Mouse (Mus musculus): ENCODE measurements around the gene Tbc1d2b. TPM values are rescaled to one million over a fixed set of nuclear protein-coding genes. Genes with fewer than 3 reads are reported as not detected.

Gene Tbc1d2b
- polyA plus RNA-seq (2015; fragmentation: Nextera tagmentation; extraction: Ambion mirVana), result 6.8 and 7.3 TPM in 2 replicates

- Histone ChIP-seq H3K4me2 (peak within 1 kb of the TSS; percentile 91), H3K27me3 (no peaks in the 10 kb centered on the region; the same call in 1 of the 2 replicates), H3K9me3 (no peaks in the 10 kb centered on the region), H3K4me1 (replicated peaks) (peaks cover 26% of the 10 kb centered on the region), H3K9ac (peak within 1 kb of the TSS; percentile 85), H3K27ac (replicated peaks) (peak within 1 kb of the TSS; percentile 49), H3K4me3 (peak within 1 kb of the TSS; percentile 80), H3K36me3 (no peaks in the 10 kb centered on the region)
- under 1% methylated on average over 67 of the region's 74 CpGs for WGBS
- ATAC-seq (ENCODE audit: low read depth), result peak; percentile 95
These were observed at the start of gene Tbc1d2b for GRCm38 (mm10) chr9:90270193-90270943. Tbc1d2b (minus strand) TSS chr9:90270804.

DNA sequence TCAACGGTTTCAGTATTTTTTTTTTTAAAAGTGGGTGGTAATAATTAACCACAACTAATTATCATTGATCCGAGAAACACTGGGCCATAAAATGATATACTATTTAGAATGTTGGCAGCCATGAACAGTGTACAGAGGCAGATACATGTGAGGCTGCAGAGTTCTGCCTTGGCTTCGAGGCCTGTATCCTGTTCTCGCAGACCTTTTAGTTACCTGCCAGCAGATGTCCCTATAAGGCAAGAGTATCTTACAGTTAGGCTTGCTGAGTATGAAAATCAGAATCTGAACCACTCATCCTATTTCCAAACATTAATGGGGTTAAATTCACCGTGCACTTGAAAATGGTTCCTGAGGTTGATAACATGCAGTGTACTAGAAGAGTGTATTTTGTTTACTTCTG lies 45.7 kb upstream of the Tbc1d2b start:
- no peaks in the 10 kb centered on the region for H3K27me3 ChIP-seq
- 63% methylated on average over 5 of the region's 5 CpGs for WGBS
- H3K4me2 ChIP-seq, result no peak overlapping the region
- H3K9ac ChIP-seq, result no peak overlapping the region
- H3K9me3 ChIP-seq, result no peaks in the 10 kb centered on the region
- no peaks in the 10 kb centered on the region for H3K4me1 ChIP-seq (replicated peaks)
- no peaks in the 10 kb centered on the region for H3K36me3 ChIP-seq
- H3K27ac ChIP-seq (replicated peaks), result no peak overlapping the region
- peak; percentile 27; the same call in 1 of the 2 replicates for ATAC-seq (ENCODE audit: low read depth)
- H3K4me3 ChIP-seq, result no peak overlapping the region

DNA sequence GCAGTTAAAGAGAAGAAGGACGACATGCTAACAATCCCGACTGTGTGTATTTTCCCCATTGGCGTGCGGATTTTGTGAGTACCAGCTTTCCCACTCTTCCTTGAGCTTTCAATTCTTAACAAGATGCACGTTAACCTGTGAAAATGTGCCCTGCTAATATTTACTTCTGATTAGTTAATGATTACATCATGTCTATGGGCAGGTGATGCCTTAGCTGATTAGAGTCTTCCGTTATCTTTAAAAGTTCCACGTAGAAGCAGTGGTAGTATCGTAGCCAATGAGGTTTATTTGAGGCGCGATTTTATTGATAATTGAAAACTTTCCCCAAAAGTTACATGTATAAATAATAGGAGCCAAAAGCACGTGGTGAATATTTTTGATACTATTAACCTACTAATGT lies 45.1 kb upstream of the Tbc1d2b start:
- 88% methylated on average over 11 of the region's 11 CpGs for WGBS
- Histone ChIP-seq H3K9me3 (no peaks in the 10 kb centered on the region), H3K9ac (no peak overlapping the region), H3K27me3 (no peaks in the 10 kb centered on the region), H3K4me1 (replicated peaks) (no peaks in the 10 kb centered on the region), H3K36me3 (no peaks in the 10 kb centered on the region), H3K4me2 (no peak overlapping the region), H3K4me3 (no peak overlapping the region), H3K27ac (replicated peaks) (no peak overlapping the region)
- ATAC-seq (ENCODE audit: low read depth), result no peak

DNA sequence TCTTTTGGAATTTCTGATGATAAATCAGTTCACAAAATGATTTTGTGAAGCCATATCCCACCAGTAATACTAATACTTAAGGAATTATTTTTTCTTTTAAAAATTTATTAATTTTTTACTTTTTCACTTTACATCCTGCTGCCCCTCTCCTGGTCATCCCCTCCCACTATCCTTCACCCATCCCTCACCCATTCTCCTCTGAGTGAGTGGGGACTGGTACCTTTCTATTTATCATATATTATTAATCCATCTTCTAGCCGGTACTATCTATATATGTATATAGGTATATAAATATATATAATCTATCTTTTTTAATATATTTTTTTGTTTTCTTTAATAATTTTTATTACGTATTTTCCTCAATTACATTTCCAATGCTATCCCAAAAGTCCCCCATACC lies 33.6 kb upstream of the Tbc1d2b start:
- H3K9me3 ChIP-seq, result no peaks in the 10 kb centered on the region
- no peaks in the 10 kb centered on the region for H3K27me3 ChIP-seq
- no peak for ATAC-seq (ENCODE audit: low read depth)
- no peaks in the 10 kb centered on the region for H3K36me3 ChIP-seq
- H3K4me2 ChIP-seq, result no peak overlapping the region
- no peaks in the 10 kb centered on the region for H3K4me1 ChIP-seq (replicated peaks)
- H3K27ac ChIP-seq (replicated peaks), result no peak overlapping the region
- H3K4me3 ChIP-seq, result no peak overlapping the region
- H3K9ac ChIP-seq, result no peak overlapping the region
- WGBS, result 94% methylated on average over 2 of the region's 2 CpGs

DNA sequence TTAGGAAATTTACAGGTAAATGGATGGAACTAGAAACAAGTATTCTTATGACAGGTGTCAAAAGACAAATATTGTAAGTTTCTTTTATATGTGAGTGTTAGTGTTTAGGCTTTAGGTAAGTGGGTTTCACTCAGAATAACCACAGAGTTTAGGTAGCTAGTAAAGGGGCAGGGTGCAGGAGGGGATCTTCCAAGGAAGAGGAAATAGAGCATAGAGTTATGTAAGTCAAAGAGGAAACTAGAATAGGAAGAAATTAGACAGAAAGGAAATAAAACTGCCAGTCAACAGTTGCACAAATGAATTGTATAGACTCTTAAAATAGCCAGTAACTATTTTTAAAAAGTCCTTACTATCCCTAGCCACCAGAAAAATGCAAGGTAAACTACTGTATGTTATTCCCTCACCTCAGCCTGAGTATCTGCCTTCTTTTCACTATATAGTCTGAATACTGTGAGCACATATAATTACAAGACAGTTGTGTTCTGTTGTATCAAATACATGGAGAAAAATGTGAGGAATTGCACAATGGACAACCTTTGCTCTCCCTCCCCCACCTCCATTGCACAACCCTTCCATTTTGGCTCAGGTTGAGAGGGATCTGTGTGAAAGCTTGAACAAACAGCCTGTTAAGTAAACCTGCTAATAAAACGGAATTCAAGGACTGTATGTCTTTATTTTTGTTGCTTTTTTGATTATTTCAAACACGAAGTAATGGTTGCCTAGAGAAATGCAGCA lies 32.7 kb upstream of the Tbc1d2b start:
- Histone ChIP-seq H3K9ac (no peak overlapping the region), H3K36me3 (no peaks in the 10 kb centered on the region), H3K9me3 (no peaks in the 10 kb centered on the region), H3K27me3 (no peaks in the 10 kb centered on the region), H3K27ac (replicated peaks) (no peak overlapping the region), H3K4me1 (replicated peaks) (no peaks in the 10 kb centered on the region), H3K4me2 (no peak overlapping the region), H3K4me3 (no peak overlapping the region)
- no peak for ATAC-seq (ENCODE audit: low read depth)
- 70% methylated on average over 2 of the region's 2 CpGs for WGBS

DNA sequence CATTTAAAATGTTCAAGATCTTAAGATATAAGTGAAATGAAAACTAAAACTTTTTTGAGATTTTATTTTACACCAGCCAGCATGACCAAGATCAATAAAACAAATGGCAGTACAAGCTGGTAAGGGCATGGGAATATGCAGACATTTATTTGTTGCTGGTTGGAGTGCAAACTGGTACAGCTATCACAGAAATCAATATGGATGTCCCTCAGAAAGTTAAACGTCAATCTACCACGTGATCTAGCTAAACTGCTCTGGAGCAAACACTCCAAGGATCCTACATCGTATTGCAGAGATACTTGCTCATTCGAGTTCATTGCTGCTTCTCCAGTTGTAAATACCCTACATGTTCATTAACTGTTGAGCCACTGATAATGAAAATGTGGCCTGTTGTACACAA lies 32.1 kb upstream of the Tbc1d2b start:
- ATAC-seq (ENCODE audit: low read depth), result no peak
- Histone ChIP-seq H3K4me3 (no peak overlapping the region), H3K4me1 (replicated peaks) (no peaks in the 10 kb centered on the region), H3K4me2 (no peak overlapping the region), H3K9me3 (no peaks in the 10 kb centered on the region), H3K27me3 (no peaks in the 10 kb centered on the region), H3K27ac (replicated peaks) (no peak overlapping the region), H3K36me3 (no peaks in the 10 kb centered on the region), H3K9ac (no peak overlapping the region)
- WGBS, result 82% methylated on average over 4 of the region's 4 CpGs

GRCm38 (mm10) chr9:90301081-90301688 lies 30.6 kb upstream of the Tbc1d2b start:
- Histone ChIP-seq H3K36me3 (no peaks in the 10 kb centered on the region), H3K4me3 (no peak overlapping the region), H3K9me3 (no peaks in the 10 kb centered on the region), H3K27ac (replicated peaks) (no peak overlapping the region), H3K9ac (no peak overlapping the region), H3K27me3 (no peaks in the 10 kb centered on the region), H3K4me1 (replicated peaks) (no peaks in the 10 kb centered on the region), H3K4me2 (no peak overlapping the region)
- 90% methylated on average over 4 of the region's 4 CpGs for WGBS
- no peak for ATAC-seq (ENCODE audit: low read depth)

DNA sequence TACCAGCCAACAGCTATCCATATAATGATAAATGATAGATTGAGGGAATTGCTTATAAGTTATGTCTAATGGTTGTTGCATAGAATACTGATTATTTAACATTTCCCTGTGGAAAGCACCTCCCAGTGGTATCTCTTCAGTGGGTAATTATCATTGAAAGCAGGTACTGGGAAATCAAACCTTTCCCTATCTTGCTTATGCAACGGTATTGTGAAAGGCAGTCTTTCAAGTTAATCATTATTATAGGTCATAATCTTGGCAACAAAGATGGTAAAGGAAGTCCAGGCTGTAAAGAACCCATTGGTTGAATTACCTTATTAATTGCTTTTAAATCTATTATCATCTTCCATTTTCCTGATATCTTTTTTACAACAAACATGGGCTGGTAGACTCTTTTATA lies 27.0 kb upstream of the Tbc1d2b start:
- no peak overlapping the region for H3K4me2 ChIP-seq
- H3K36me3 ChIP-seq, result no peaks in the 10 kb centered on the region
- no peak overlapping the region for H3K4me3 ChIP-seq
- no peak overlapping the region for H3K9ac ChIP-seq
- no peak overlapping the region for H3K27ac ChIP-seq (replicated peaks)
- no peak for ATAC-seq (ENCODE audit: low read depth)
- H3K27me3 ChIP-seq, result no peaks in the 10 kb centered on the region
- 60% methylated on average over 1 of the region's 1 CpGs for WGBS
- H3K4me1 ChIP-seq (replicated peaks), result no peaks in the 10 kb centered on the region
- H3K9me3 ChIP-seq, result no peaks in the 10 kb centered on the region

DNA sequence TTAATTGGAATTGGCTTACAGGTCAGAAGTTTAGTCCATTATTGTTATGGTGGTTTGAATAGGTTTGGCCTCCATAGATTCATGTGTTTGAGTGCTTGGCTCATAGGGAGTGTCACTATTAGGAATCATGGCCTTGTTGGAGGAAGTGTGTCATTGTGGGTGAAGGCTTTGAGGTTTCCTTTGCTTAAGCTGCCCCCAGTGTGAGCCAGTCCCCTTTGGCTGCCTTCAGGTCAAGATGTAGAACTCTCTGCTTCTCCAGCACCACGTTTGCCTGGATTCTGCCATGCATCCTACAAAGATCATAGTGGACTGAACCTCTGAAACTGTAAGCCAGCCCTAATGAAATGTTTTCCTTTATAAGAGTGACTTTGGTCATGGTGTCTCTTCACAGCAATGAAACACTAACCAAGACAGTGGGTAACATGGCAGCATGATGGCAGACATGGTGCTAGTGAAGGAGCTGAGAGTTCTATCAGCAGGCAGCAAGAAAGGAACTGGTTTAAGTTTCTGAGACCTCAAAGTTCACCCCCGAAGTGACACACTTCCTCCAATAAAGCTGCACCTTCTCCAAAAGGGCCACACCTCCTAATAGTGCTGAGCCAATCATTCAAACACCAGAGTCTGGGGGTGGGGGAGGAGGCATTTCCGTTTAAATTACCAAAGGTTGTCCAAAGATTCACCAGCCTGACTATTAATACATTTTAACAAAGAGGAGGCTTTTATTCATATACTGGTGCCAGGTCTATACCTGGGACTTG lies 23.2 kb upstream of the Tbc1d2b start:
- no peaks in the 10 kb centered on the region for H3K4me1 ChIP-seq (replicated peaks)
- WGBS, result 64% methylated on average over 3 of the region's 3 CpGs
- no peaks in the 10 kb centered on the region for H3K36me3 ChIP-seq
- no peak overlapping the region for H3K27ac ChIP-seq (replicated peaks)
- ATAC-seq (ENCODE audit: low read depth), result no peak
- no peaks in the 10 kb centered on the region for H3K27me3 ChIP-seq
- H3K4me2 ChIP-seq, result no peak overlapping the region
- no peak overlapping the region for H3K9ac ChIP-seq
- H3K9me3 ChIP-seq, result no peaks in the 10 kb centered on the region
- H3K4me3 ChIP-seq, result no peak overlapping the region

DNA sequence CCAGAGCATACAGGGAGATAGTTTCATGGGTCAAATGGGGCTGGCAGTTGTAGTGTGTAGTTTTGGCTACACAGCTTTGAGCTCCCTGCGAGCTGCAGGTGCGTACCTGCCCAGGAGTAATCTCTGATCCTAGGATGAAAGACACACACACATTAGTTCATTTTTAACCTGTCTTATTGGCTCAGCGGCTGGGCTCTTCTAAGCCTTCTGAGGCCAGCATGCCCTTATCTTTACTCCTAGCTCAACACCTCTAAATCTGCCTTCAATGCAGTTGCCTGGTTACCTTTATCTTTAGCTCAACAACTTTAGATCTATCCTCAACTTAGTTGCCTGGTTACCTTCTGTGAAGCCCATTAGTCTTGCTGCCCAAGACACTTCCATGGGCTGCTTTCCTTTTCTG lies 7.8 kb upstream of the Tbc1d2b start:
- WGBS, result 99% methylated on average over 3 of the region's 3 CpGs
- no peaks in the 10 kb centered on the region for H3K36me3 ChIP-seq
- H3K4me2 ChIP-seq, result no peak overlapping the region

GRCm38 (mm10) chr9:90277884-90278283 lies 7.3 kb upstream of the Tbc1d2b start:
- no peak overlapping the region for H3K9ac ChIP-seq
- no peak overlapping the region for H3K4me3 ChIP-seq
- no peaks in the 10 kb centered on the region for H3K9me3 ChIP-seq
- WGBS, result 83% methylated on average over 2 of the region's 2 CpGs
- no peak overlapping the region for H3K4me2 ChIP-seq
- H3K4me1 ChIP-seq (replicated peaks), result no peaks in the 10 kb centered on the region
- no peaks in the 10 kb centered on the region for H3K36me3 ChIP-seq
- no peak for ATAC-seq (ENCODE audit: low read depth)
- no peak overlapping the region for H3K27ac ChIP-seq (replicated peaks)
- H3K27me3 ChIP-seq, result no peaks in the 10 kb centered on the region

More for the DNA sequence above, 7.8 kb upstream of the Tbc1d2b start:
- no peak overlapping the region for H3K27ac ChIP-seq (replicated peaks)
- no peaks in the 10 kb centered on the region for H3K27me3 ChIP-seq
- no peak for ATAC-seq (ENCODE audit: low read depth)
- no peak overlapping the region for H3K4me3 ChIP-seq
- 0 out of 2 replicates have a peak, but pooled peaks cover 4% of the 10 kb centered on the region for H3K9me3 ChIP-seq
- H3K9ac ChIP-seq, result no peak overlapping the region
- no peaks in the 10 kb centered on the region for H3K4me1 ChIP-seq (replicated peaks)

GRCm38 (mm10) chr9:90276779-90277178 lies 6.2 kb upstream of the Tbc1d2b start:
- no peak for ATAC-seq (ENCODE audit: low read depth)
- H3K4me2 ChIP-seq, result no peak overlapping the region
- H3K4me1 ChIP-seq (replicated peaks), result no peaks in the 10 kb centered on the region
- H3K9ac ChIP-seq, result no peak overlapping the region
- WGBS, result 84% methylated on average over 1 of the region's 1 CpGs
- no peaks in the 10 kb centered on the region; the same call in 1 of the 2 replicates for H3K27me3 ChIP-seq
- no peaks in the 10 kb centered on the region for H3K9me3 ChIP-seq
- H3K4me3 ChIP-seq, result no peak overlapping the region
- no peak overlapping the region for H3K27ac ChIP-seq (replicated peaks)
- H3K36me3 ChIP-seq, result no peaks in the 10 kb centered on the region

All from neural tube, embryonic 13.5 days (tissue).